Mouse (Mus musculus) liver, adult 2 months (tissue): ENCODE measurements at regions not wholly inside any gene's neighbourhood (a gene's known extent, or its start where the extent isn't known, plus 50 kb on each side); places are given as distances from the start of the nearest gene placed in this dataset.

Source experiments
- DNase-seq: peaks from one replicate; pipeline ENCODE4 v3.0.0-alpha.2; 2011; ENCODE audit warnings: low read depth, low spot score; ENCODE audit errors: extremely low read depth
- H3K27ac ChIP-seq: fragments of 200-500 bp; replicated peaks from 2 replicates; pipeline ENCODE4 v1.5.1; 2012; ENCODE audit warnings: low read depth, mild to moderate bottlenecking, control low read depth, inconsistent platforms, low read length; ENCODE audit not compliant: insufficient read depth
- H3K27me3 ChIP-seq: fragments of 200-500 bp; 2 replicates; pipeline ENCODE4 v1.6.1; 2012; ENCODE audit warnings: mild to moderate bottlenecking, moderate library complexity, low read length, inconsistent platforms; ENCODE audit not compliant: control insufficient read depth, insufficient read depth
- H3K36me3 ChIP-seq: fragments of 200-500 bp; 2 replicates; pipeline ENCODE4 v1.6.1; 2012; ENCODE audit warnings: low read length, inconsistent platforms; ENCODE audit not compliant: control insufficient read depth, insufficient read depth
- H3K4me1 ChIP-seq: fragments of 200-500 bp; 2 replicates; pipeline ENCODE4 v1.6.1; 2011; ENCODE audit warnings: low read length; ENCODE audit not compliant: control insufficient read depth, insufficient read depth
- H3K4me3 ChIP-seq: fragments of 200-500 bp; 2 replicates; pipeline ENCODE4 v1.5.1; 2011; ENCODE audit warnings: low read depth, mild to moderate bottlenecking, control low read depth, low read length, moderate library complexity; ENCODE audit not compliant: insufficient read depth
- H3K79me2 ChIP-seq: fragments of 200-500 bp; 2 replicates; pipeline ENCODE4 v1.6.1; 2012; ENCODE audit warnings: inconsistent platforms, mild to moderate bottlenecking, low read length, moderate library complexity; ENCODE audit not compliant: control insufficient read depth, insufficient read depth
- H3K9ac ChIP-seq: fragments of 200-500 bp; 2 replicates; pipeline ENCODE4 v1.6.1; 2012; ENCODE audit warnings: low read depth, mild to moderate bottlenecking, control low read depth, inconsistent platforms, low read length
- CTCF ChIP-seq: fragments of 200-500 bp; IDR thresholded peaks from 2 replicates; pipeline ENCODE4 v1.5.1; 2011; ENCODE audit warnings: low read depth, low read length, control low read depth
- POLR2A ChIP-seq: fragments of 200-500 bp; IDR thresholded peaks from 2 replicates; pipeline ENCODE4 v1.6.1; 2011; ENCODE audit warnings: low read length, control low read depth; ENCODE audit not compliant: insufficient read depth; ENCODE audit errors: extremely low read depth
- WGBS: fragments of 180-500 bp; shearing (Covaris S2); methylation state at CpG from one replicate; pipeline ENCODE4 v1.1.7; 2018; 5-methylcytosine and 5-hydroxymethylcytosine counted together

DNA sequence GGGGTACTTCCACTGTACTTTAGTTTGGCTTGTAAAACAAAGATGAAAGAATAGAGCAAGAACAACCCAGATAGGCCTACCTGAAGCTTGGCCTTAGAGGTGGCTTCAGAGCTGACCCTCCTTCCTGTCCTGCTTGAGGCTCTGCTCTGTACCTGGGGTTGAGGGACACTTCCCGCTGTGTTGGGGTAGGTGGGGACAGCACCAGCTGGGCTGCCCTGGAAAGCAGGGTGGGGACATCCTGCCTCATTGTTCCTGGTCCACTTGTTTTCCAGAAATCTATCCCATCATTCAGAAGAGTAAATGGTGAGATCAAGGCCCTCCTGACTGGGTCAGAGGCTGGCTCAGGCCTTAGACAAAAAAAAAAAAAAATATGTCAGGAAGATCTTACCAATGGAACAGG is 141.9 kb downstream of the Zfp36l2 start:
- 91% methylated on average over 1 of the region's 1 CpGs for WGBS
- Histone ChIP-seq H3K27me3 (no peaks in the 10 kb centered on the region), H3K27ac (no peak overlapping the region), H3K4me1 (no peaks in the 10 kb centered on the region), H3K4me3 (no peak overlapping the region), H3K9ac (no peak overlapping the region), H3K79me2 (no peaks in the 10 kb centered on the region), H3K36me3 (no peaks in the 10 kb centered on the region)
- TF ChIP-seq CTCF (no peak), POLR2A (no peak)
- DNase-seq, result no peak

DNA sequence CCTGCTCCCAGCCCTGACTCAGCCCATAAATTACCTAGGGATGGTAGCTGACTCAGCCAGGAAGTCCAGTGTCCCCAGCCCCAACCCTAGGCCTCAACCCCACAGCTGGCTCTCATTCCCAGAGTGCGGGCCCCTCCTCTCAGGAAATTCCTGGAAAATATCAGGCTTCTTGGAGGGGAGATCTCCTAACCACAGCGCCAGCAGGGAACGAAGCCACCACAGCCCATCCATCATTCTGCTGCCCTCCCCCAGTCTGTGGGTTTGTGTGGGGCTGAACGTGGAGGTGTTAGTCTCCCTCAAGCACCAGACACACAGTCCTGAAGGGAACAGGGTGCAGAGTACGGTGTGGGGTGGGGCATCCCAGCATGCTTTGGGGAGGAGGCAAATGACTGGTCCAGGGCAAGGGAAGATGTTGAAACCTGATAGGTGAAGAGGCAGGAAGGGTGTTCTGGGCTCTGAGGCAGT is 143.2 kb downstream of the Zfp36l2 start:
- no peaks in the 10 kb centered on the region for H3K79me2 ChIP-seq
- H3K27me3 ChIP-seq, result no peaks in the 10 kb centered on the region
- H3K27ac ChIP-seq, result no peak overlapping the region
- H3K36me3 ChIP-seq, result no peaks in the 10 kb centered on the region
- no peak for DNase-seq
- H3K4me3 ChIP-seq, result no peak overlapping the region
- WGBS, result 65% methylated on average over 5 of the region's 5 CpGs
- no peaks in the 10 kb centered on the region for H3K4me1 ChIP-seq
- no peak for TF ChIP-seq POLR2A
- no peak overlapping the region for H3K9ac ChIP-seq

DNA sequence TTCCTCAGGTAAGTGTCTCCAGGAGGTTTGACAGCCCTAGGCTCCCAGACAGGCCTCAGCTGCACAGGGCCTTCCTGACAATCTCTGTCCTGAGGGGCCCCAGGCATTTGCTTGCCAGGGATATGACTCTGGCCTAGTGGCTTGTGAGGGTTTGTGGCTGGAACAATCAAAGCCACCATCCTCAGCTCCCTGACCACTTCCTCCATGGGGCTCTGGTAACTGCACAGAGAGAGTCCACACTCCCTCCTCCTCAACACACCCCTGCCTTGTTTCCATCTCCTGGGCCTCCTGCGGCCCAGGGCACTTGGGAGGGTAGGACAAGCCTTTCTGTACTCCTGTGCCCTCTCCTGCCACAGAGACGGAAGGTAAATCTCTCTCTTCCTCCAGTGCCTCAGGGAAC is 144.6 kb downstream of the Zfp36l2 start:
- H3K36me3 ChIP-seq, result no peaks in the 10 kb centered on the region
- H3K79me2 ChIP-seq, result no peaks in the 10 kb centered on the region
- WGBS, result 95% methylated on average over 2 of the region's 2 CpGs
- H3K4me3 ChIP-seq, result no peak overlapping the region
- no peak overlapping the region for H3K27ac ChIP-seq
- TF ChIP-seq POLR2A (no peak), CTCF (no peak)
- no peak overlapping the region for H3K9ac ChIP-seq
- no peak for DNase-seq
- peaks cover 4% of the 10 kb centered on the region; the same call in 1 of the 2 replicates for H3K4me1 ChIP-seq
- H3K27me3 ChIP-seq, result no peaks in the 10 kb centered on the region

DNA sequence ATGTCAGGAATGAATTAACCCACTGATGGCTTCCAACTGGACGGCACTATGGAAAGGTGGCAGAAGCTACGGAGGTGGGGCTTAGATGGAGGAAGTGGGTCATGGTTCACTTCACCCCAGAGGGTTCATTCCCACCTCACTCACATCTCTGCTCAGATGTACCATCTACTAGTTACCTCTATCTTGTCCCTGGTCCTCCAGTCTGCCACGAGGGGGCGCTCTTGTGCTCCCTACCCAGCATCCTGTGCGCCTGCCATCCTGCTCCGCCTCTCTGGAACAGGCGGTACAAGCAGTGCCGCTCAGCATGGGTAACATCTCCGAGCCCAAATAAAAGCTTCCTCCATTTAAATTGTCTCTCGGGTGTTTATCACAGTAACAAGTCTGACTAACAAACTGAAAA is 148.3 kb downstream of the Zfp36l2 start:
- Histone ChIP-seq H3K4me1 (peaks cover 13% of the 10 kb centered on the region), H3K27me3 (no peaks in the 10 kb centered on the region), H3K27ac (no peak overlapping the region), H3K4me3 (no peak overlapping the region), H3K36me3 (no peaks in the 10 kb centered on the region), H3K79me2 (no peaks in the 10 kb centered on the region), H3K9ac (no peak overlapping the region)
- DNase-seq, result no peak
- no peak for TF ChIP-seq POLR2A
- TF ChIP-seq CTCF, result peak; percentile 45
- WGBS, result 85% methylated on average over 10 of the region's 10 CpGs

DNA sequence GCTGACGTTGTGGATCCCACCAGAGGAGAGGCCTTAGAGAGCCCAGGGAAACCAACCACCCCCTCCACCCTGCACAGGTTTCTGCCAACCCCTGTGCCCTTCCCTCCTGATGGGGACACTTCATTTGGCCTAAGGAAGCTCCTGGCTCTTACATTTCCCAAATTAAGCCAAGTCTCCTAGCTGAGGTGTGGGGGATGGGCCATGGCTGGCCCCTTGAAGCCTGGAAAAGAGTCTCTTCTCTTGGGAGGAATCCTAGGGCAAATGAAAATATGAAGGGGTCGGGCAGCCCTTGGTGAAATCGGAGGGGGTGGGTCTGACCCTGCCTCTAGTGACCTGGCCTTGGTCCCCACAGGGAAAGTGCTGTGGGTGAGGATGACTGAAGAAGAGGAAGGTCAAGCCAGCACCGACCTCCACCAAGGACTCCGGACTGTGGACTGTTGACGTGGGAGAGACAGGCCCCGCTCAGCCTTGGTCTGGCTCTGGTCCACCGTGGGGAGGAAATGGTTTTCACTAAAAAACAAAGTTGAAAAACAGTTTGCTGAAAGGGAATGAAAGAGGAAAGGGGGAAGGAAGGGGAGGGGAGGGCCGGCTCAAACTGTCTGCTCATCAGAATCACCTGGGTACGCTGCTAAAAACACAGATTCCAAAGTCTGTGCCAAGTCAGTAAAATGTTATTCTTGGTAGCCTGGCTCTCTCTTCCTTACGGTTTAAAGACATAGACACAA is 150.0 kb downstream of the Zfp36l2 start:
- Histone ChIP-seq H3K4me3 (no peak overlapping the region), H3K4me1 (peaks cover 17% of the 10 kb centered on the region), H3K36me3 (no peaks in the 10 kb centered on the region), H3K9ac (no peak overlapping the region), H3K79me2 (no peaks in the 10 kb centered on the region), H3K27me3 (no peaks in the 10 kb centered on the region), H3K27ac (0 out of 2 replicates have a peak overlapping the region, but pooled peaks have one; percentile 2)
- WGBS, result 16% methylated on average over 11 of the region's 11 CpGs
- TF ChIP-seq CTCF (no peak), POLR2A (no peak)
- peak; percentile 68 for DNase-seq

DNA sequence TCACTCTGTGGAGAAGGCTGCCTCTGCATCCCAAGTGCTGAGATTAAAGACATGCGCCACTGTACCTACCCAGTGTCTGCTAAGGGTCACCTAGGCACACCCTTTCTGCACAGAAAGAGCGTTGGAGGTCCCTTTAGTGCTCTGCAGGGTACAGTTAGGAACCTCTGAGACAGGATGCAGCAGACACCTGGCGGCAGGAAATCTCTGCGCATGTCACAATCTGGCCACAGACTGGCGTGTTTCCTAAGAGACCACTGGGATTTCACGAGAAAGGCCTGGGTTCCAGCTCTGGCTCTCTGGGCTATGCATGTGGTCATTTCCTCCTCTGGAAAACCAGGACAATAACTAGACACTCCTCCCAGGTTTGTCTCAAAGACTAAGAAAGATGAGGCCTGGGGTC is 151.7 kb downstream of the Zfp36l2 start:
- Histone ChIP-seq H3K79me2 (no peaks in the 10 kb centered on the region), H3K4me1 (peaks cover 17% of the 10 kb centered on the region), H3K27ac (no peak overlapping the region), H3K9ac (no peak overlapping the region), H3K36me3 (no peaks in the 10 kb centered on the region), H3K27me3 (no peaks in the 10 kb centered on the region), H3K4me3 (no peak overlapping the region)
- DNase-seq, result no peak
- TF ChIP-seq CTCF (no peak), POLR2A (no peak)
- WGBS, result 93% methylated on average over 6 of the region's 6 CpGs
